Mouse (Mus musculus): ENCODE results near the gene Hoxd12. TPM values are rescaled to one million over a fixed set of nuclear protein-coding genes. Genes with fewer than 3 reads are reported as not detected.

The Hoxd12 gene
- polyA plus RNA-seq, 1 experiment, result not detected

DNA sequence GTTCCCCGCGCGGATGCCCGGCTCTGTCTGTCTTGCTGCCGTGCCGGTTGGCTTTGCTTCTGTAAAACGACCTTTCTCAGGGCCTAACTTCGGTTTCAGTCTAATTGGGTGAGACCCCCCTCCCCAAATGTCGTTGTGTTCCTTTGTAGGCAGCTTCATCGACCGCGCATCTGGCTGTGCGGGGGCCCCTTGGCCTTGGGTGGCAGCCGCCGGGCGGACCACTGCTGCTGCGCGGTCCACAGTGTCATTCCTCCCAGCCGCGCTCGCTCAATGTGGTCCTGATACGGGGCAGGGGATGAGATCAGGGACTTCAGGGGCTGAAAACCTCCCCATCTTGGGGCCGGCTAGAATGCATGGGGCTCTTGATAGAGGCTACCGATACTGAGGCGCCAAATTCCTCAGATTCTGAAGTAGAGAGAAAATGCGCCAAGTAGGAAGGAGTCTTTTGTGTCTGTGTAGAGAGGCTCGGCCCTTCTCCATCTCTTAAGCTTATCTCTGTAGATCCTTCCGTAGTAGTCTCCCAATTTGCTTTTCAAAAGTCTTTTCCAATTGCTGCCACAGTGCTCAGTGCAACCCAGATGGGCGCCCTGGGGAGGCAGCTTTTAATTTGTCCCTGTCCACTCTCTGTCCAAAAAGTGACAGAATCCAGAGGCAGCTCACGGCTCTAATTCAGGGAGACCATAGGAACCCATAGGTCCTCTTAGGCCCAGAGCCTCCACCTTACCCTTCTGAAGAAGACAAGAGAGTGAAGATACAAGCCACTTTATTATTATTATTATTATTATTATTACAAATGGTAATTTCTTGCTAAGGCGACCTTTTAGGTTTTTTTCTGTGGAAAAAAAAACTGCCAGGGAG lies 13.1 kb downstream of the Hoxd12 start:
- no peak overlapping the region for H3K27ac ChIP-seq (ENCODE audit: insufficient read depth, low read length)
- H3K4me1 ChIP-seq (ENCODE audit: control insufficient read depth, insufficient read depth, low read length), result no peaks in the 10 kb centered on the region

DNA sequence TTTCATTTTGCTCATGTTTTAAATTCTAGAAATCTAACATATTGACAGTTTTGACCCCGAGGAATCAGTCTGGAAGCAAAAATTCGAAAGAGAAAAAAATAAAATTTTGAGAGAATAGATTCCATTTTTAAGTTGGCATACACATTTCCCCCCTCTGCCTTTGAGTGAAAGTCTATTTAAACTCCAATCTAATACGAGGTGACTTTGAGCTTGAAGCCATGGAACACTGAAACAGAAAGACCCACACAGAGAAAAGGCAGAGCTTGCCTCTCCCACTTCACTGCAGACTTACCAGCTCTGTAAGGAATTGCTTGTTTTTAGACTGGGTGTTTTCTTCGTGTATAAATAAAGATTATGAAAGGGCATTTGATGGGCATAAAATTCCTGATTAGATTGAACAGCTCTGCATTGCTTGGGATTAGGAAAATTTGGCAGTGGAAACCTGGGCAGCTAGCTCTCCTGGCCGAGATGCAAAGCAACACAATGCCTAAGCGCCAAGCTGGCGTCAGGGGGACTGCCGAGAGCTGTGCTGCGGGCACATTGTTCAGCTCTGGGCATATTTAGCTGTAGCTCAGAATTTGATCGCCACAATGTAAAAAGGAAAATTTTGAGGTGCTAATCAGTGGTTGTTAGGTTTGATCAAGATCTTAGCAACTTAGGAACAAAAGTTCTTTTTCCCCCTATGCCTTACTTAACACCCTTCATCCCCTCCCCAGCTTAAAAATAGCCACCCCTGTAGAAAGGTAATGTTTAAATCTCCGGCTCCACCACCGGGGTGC lies 14.2 kb downstream of the Hoxd12 start:
- Histone ChIP-seq H3K27ac (ENCODE audit: insufficient read depth, low read length) (no peak overlapping the region), H3K4me1 (ENCODE audit: control insufficient read depth, insufficient read depth, low read length) (no peaks in the 10 kb centered on the region), H3K4me3 (ENCODE audit: insufficient read depth, low read length) (no peak overlapping the region)
- TF ChIP-seq POLR2A (IDR thresholded peaks at IDR 0.05; ENCODE audit: extremely low read depth, insufficient read depth, low read length) (no peak), CTCF (IDR thresholded peaks at IDR 0.05; ENCODE audit: extremely low read depth, insufficient read depth, low read length) (no peak)

More for the DNA sequence above, 13.1 kb downstream of the Hoxd12 start:
- TF ChIP-seq POLR2A (IDR thresholded peaks at IDR 0.05; ENCODE audit: extremely low read depth, insufficient read depth, low read length), result no peak
- H3K4me3 ChIP-seq (ENCODE audit: insufficient read depth, low read length), result no peak overlapping the region

DNA sequence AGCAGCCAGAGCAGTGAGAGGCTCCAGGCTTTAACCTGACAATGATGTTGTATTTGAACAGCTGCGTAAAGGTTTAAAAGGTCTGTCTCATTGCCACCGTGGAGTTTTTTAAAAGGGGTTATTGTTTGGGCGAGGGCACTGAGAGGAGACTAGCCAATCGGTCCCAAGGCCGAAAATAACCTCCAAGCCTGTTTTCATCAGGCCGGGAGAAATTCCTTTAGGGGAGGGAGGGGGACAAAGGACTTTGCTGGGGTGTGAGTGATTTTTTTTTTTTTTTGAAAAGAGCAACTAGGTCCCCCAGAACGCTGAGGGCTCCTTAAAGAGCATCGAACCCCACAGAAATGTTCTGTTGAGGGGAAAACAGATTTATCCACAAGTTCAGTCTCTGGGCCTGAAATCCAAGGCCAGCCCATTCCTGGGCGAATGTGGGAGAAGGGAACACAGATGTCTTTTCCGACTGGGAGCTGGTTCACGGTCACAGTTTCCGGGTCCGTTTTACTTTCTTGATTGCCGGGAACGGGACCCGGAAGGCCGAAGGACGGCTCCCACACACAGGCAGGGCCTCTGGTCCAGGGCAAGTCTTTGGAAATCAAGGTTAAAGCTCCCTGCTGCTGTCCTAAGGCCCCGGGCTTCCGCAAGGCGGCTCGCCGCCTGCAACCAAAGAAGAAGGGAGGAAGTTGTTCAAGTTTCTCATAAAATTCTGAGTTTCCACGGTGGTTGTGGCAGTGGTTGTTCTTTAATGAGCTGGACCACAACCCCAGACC lies 14.9 kb downstream of the Hoxd12 start:
- TF ChIP-seq CTCF (IDR thresholded peaks at IDR 0.05; ENCODE audit: extremely low read depth, insufficient read depth, low read length), result no peak
- TF ChIP-seq POLR2A (IDR thresholded peaks at IDR 0.05; ENCODE audit: extremely low read depth, insufficient read depth, low read length), result no peak
- no peaks in the 10 kb centered on the region for H3K4me1 ChIP-seq (ENCODE audit: control insufficient read depth, insufficient read depth, low read length)
- no peak overlapping the region for H3K4me3 ChIP-seq (ENCODE audit: insufficient read depth, low read length)

DNA sequence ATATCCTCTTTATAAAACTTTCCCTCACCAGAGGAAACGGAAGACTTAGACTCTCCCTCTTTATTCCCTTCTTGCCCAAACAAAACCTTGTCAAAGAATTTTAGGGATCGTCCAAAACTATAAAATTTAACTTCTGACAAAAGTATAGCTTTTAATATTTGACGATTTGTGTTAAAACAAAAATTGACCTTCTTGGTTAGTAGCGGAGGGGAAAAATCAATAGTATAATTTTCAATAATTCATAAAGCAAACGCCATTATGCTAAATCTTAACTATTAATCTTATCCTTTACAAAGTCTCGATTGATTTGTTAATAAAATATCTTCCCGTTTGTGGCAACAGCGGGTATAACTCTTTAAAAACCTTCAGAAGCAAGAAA lies 15.5 kb downstream of the Hoxd12 start:
- Histone ChIP-seq H3K4me1 (ENCODE audit: control insufficient read depth, insufficient read depth, low read length) (no peaks in the 10 kb centered on the region), H3K27ac (ENCODE audit: insufficient read depth, low read length) (no peak overlapping the region), H3K4me3 (ENCODE audit: insufficient read depth, low read length) (no peak overlapping the region)
- TF ChIP-seq POLR2A (IDR thresholded peaks at IDR 0.05; ENCODE audit: extremely low read depth, insufficient read depth, low read length) (no peak), CTCF (IDR thresholded peaks at IDR 0.05; ENCODE audit: extremely low read depth, insufficient read depth, low read length) (no peak)

More for the DNA sequence above, 14.9 kb downstream of the Hoxd12 start:
- no peak overlapping the region for H3K27ac ChIP-seq (ENCODE audit: insufficient read depth, low read length)

DNA sequence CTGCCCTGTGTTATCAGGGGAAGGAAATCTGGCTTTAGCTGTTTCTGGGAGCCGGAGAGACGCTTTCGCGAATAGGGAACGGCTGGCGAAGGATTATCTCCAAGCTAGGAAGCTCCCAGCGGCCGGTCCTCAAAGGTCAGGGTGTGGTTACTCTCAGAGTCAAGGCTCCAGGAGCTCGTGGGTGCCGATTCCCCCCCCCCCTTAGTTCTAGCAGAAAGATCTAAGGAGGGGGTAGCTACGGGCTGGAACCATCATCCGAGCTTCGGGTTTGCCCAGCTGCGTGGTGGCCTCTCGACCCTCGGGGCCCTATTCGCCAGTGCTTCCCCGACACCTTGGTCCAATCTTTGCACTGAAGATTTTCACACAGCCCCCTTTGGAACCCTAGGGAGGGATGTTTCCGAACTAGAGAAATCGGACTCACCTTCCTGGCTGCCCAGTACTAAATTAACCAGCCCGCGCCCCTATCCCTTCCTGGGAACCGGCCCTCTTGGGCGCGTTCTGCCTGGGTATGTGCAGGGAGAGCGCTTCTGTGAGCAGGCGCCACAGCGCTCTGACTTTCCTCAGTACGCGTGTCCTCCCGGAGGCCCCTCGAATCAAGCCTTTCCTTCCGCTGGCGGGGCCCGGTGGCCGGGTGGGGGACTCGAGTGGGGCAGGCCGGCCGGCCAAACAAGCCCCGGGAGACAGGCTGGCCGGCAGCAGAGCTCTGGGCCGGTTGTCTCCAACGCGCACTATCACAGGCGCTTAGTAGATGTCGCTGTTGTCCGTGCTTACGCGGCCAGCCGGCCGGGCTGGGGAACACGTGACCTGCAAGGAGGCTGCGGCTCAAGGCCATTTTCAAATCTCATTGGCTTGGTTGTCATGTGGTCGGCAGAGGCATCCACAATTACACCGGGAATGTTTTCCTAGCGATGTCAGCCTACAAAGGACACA lies 16.5 kb downstream of the Hoxd12 start, which contains the start of gene Hoxd10:
Hoxd10 (plus strand) TSS at position 903 of the 930 bp plus-strand sequence.
- no peaks in the 10 kb centered on the region for H3K4me1 ChIP-seq (ENCODE audit: control insufficient read depth, insufficient read depth, low read length)
- H3K27ac ChIP-seq (ENCODE audit: insufficient read depth, low read length), result no peak within 1 kb of the TSS
- no peak for TF ChIP-seq POLR2A (IDR thresholded peaks at IDR 0.05; ENCODE audit: extremely low read depth, insufficient read depth, low read length)
- TF ChIP-seq CTCF (IDR thresholded peaks at IDR 0.05; ENCODE audit: extremely low read depth, insufficient read depth, low read length), result no peak
- H3K4me3 ChIP-seq (ENCODE audit: insufficient read depth, low read length), result no peak within 1 kb of the TSS

DNA sequence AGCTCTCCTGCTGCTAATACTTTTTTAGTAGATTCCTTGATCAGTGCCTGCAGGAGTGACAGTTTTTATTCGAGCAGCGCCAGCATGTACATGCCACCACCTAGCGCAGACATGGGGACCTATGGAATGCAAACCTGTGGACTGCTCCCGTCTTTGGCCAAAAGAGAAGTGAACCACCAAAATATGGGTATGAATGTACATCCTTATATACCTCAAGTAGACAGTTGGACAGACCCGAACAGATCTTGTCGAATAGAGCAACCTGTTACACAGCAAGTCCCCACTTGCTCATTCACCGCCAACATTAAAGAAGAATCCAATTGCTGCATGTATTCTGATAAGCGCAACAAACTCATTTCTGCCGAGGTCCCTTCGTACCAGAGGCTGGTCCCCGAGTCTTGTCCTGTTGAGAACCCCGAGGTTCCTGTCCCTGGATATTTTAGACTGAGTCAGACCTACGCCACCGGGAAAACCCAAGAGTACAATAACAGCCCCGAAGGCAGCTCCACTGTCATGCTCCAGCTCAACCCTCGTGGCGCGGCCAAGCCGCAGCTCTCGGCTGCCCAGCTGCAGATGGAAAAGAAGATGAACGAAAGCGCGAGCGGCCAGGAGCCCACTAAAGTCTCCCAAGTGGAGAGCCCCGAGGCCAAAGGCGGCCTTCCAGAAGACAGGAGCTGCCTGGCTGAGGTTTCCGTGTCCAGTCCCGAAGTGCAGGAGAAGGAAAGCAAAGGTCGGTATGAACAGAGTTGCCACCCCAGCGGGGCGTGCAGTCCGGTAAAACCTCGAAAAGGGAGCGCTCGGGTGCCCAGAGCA lies 17.4 kb downstream of the Hoxd12 start:
- TF ChIP-seq CTCF (IDR thresholded peaks at IDR 0.05; ENCODE audit: extremely low read depth, insufficient read depth, low read length), result no peak

DNA sequence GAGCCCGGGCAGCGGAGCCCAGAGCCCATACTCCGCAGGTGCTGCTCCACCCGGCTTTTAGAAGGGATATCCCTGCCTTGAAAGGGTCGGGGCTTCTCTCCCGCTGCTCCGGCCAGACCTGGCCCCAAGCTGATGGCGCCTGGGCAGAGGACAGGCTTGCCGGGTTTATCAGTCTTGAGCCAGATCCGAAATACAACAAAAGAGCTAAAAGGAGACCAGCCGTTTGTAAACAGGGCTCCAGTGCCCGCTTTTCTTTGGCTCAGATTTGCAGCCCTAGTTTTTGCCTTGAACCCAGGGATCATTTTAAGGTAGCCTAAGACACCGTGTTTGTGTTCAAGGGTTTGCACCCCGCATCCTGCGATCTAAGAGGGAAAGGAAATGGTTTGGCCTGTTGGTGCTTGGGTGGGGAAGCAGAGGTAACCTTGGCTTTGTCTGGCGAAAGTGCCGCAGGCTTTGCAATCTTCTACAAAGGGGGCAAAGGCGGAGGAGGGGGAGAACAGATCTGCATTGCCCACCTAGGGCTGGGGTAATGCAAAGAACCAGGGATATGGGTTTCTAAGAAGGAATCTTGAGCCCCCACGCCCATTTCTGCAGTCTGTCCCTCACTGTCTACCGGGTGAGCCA lies 18.1 kb downstream of the Hoxd12 start:
- no peak for TF ChIP-seq POLR2A (IDR thresholded peaks at IDR 0.05; ENCODE audit: extremely low read depth, insufficient read depth, low read length)
- TF ChIP-seq CTCF (IDR thresholded peaks at IDR 0.05; ENCODE audit: extremely low read depth, insufficient read depth, low read length), result no peak
- H3K27ac ChIP-seq (ENCODE audit: insufficient read depth, low read length), result no peak overlapping the region
- H3K4me1 ChIP-seq (ENCODE audit: control insufficient read depth, insufficient read depth, low read length), result no peaks in the 10 kb centered on the region
- H3K4me3 ChIP-seq (ENCODE audit: insufficient read depth, low read length), result no peak overlapping the region

More for the DNA sequence above, 17.4 kb downstream of the Hoxd12 start:
- Histone ChIP-seq H3K27ac (ENCODE audit: insufficient read depth, low read length) (no peak overlapping the region), H3K4me1 (ENCODE audit: control insufficient read depth, insufficient read depth, low read length) (no peaks in the 10 kb centered on the region), H3K4me3 (ENCODE audit: insufficient read depth, low read length) (no peak overlapping the region)

DNA sequence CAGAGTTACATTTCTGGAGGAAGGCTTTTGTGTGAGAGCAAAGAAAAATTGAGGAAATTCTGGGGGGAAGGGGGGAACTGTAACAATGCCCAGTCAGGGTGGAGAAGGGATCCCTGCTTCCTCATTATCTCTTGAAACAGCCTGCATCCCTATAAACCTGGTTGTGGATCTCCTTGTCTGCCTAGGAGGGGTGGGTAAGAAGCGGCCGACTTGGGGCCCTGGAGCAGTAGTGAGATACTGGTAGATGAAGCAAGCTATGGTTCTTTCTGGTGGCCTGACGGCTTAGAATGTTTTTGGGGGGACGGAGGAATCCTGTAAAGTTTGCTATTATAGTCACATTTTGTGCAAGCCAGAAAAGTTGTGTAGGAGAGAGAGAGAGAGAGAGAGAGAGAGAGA lies 18.6 kb downstream of the Hoxd12 start:
- H3K27ac ChIP-seq (ENCODE audit: insufficient read depth, low read length), result no peak overlapping the region
- TF ChIP-seq CTCF (IDR thresholded peaks at IDR 0.05; ENCODE audit: extremely low read depth, insufficient read depth, low read length) (no peak), POLR2A (IDR thresholded peaks at IDR 0.05; ENCODE audit: extremely low read depth, insufficient read depth, low read length) (no peak)
- no peak overlapping the region for H3K4me3 ChIP-seq (ENCODE audit: insufficient read depth, low read length)

More for the DNA sequence above, 18.6 kb downstream of the Hoxd12 start:
- no peaks in the 10 kb centered on the region for H3K4me1 ChIP-seq (ENCODE audit: control insufficient read depth, insufficient read depth, low read length)

All from cortical plate, adult 2 months (tissue).